Mouse (Mus musculus) adrenal gland (tissue): ENCODE data around the gene Fanci.

Source experiments
- intact Hi-C: fragments of 180-260 bp; cut with DNase I; formaldehyde crosslinking; loops from one replicate; pipeline ENCODE4 v1.15.1; 2025

Gene Fanci

DNA sequence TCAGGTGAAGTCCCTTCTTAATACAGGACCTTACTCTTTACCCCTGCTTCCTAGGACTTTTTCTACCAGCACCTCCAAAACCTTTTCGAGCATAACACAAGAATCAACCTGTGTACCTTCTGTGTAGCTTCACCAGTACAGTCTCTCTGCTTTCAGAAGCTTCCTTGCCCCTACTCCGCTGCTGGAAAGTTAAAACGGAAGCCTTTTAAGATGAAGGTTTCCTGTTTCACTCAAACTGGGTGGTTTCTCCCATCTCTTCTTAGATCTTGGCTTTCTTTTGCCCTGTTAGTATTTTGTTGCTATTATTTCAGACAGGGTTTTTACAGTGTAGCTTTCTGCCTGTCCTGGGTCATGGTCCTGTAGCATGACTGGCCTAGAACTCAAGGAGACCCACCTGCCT is 55.8 kb downstream of the Fanci start:
- intact Hi-C loops = no loop called here

DNA sequence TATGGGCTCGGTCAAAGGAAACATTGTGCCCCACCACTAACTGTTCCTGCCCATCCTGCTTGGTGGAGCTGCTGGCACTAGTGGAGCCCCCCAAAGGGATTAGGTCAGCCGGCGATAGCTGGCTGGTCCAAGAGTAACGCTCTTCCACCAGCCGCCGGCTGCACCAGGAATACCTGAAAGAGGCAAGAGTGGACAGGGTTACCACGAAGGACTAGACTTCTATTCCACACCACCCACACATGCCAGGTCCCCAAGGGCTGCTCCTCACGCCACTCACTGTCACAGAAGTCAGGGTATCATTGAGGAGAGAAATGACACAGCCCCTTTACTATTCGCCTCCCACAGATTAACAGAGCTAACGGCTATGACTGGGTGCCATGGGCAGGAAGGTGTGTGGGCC is 70.0 kb downstream of the Fanci start:
- intact Hi-C loops = no loop called here

DNA sequence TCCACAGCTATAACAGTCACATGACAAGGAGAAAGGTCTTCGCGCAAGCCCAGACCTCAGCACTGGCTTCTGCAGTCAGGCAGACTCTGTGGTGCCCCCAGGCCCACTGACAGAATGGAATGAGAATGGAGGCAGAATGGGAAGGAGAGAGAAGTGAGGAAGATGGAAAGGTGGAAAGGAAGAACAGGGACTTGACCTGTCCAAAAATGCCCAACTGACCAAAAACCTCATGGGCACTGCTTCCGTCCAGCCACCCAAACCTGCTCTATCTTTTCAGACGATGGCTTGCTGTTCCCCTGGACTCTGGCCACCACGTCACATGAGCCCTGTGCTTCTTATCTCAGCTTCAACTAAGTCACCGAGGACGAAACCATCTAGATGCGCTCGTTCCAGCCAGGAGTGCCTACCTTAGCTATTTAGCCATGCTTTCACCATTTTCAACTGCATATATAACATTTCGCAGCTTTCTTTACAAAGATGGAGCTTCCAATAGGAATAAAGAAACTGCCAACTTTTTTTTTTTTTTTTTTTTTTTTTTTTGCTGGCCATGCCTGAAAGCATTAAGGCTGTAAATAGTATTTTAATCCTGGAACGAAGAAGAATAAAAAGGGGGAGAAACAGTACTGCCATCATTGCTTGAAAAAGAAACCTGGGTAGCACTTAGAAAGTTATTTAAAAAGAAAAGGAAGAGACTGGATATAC is 71.8 kb downstream of the Fanci start:
- intact Hi-C loops = no loop called here

DNA sequence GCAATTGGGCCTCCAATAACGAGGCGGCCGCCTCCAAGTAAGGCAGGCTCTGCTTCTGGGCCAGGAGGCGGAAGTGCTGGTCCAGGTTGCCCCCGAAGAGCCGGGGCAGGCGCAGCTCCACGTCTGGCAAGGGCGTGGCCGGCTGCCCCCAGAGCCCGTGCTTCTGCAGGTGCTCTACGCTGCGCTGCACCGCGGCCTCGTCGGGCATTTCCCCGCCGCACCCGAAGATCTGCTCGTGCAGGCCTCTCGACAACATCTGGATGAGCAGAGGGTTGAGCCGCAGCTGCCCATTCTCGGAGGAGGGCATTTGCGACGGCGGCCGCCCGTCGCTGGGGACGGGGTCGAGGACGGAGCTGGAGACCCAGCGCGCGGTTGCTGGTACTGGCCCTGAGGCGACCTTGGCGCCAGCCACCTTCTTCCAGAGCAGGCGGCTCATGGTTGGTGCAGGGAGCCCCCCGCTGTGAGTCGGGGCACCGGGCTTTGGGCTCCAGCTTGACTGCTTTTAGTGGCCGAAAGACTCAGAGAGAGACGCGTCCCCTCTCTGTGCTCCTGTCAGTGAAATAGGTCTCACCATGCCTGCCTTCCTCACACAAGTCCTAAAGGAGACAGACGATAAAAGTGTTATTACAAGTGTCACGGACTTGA is 73.2 kb downstream of the Fanci start:
- intact Hi-C loops = loop anchor here (5.0 kb wide), 1 partner anchor 73 kb away; the partner anchor contains the start of gene Fanci

DNA sequence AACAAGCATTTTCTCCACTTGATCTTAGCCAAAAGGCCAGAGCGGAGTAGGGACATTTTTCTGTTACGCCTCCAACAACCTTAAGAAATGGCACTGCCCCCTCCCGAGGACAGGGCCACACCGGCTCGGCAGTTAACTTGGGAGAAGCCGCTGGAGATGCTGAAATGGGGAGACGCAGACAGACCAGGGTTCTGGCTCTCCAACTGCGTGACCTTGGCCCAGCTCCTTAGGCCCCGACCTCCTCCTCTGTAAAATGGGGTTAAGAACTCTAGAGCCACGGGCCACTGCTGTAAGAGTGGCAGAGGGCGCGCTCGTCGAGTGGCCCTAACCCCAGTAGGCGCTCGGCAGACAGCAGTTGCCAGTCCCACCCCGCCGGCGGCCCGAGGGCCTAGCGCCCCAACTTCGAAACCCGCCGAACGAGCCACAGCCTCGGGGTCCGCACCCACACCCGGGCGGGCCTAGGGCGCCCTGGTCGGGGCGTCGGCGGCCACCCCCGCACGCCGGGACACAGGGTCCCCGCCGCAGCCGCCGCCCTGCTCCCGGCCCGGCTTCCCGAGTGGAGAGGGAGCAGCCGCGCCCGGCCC is 73.8 kb downstream of the Fanci start:
- intact Hi-C loops = loop anchor here (5.0 kb wide), 1 partner anchor 73 kb away; the partner anchor contains the start of gene Fanci

DNA sequence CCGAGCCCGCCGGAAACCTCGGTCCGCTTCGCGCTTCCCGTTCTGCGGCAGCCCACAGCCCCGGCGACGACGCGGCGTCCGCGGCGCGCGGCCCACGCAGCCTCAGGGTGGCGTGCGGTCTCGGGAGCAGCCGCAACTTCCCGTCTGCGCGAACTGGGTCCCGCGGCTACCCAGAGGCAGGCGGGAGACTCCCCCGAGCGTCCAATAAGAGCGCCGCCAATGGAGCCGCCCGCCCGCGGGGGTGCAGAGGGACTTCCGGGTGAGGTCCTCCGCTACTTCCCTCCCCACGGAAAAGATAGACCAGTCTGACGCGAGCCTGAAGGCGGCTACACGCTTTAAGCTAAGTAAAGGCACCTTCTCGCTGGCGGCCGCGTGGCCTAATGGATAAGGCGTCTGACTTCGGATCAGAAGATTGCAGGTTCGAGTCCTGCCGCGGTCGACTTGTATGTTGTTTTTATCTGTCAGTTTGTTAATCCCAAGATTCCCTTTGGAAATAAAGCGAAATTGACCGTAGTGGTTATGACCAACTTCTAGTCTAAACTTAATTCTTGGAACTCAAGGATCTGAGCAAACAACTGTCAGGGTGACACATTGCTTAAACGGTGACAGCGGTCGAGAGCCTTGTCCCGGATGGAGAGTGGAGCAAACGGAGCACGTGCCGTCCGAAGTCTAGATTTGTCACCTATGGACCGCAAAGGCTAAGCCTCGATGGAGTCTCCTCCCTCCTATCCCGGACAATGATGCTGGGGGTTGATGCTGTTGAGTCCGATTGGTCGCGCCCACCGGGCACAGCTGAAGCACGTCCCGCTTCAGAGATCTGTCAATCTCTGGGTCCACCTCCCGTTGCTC is 74.5 kb downstream of the Fanci start, which contains the start of gene Polg:
Gene Polg, minus strand, starts transcription at position 310 of the 849 bp plus-strand sequence.
- intact Hi-C loops = loop anchor here (5.0 kb wide), 1 partner anchor 74 kb away; the partner anchor contains the start of gene Fanci

DNA sequence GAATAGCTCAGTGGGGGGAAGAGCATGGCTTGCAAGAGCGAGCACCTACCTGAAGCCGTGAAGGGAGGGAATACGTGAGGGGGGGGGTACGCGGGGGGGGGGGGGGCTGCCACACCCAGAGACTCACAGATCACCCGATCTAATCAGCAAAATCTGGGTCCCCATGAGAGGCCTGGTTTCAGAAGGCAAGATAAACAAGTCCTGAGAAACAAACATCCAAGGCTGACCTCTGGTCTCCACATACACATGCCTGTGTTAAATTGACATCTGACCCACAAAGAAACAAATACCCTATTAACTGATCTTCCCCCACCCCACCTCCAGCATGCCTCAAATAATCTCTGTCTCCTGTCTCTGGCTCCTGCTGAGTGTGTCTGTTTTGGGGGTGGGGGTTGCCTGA is 76.2 kb downstream of the Fanci start:
- intact Hi-C loops = loop anchor here (5.0 kb wide), 1 partner anchor 76 kb away; the partner anchor contains the start of gene Fanci

DNA sequence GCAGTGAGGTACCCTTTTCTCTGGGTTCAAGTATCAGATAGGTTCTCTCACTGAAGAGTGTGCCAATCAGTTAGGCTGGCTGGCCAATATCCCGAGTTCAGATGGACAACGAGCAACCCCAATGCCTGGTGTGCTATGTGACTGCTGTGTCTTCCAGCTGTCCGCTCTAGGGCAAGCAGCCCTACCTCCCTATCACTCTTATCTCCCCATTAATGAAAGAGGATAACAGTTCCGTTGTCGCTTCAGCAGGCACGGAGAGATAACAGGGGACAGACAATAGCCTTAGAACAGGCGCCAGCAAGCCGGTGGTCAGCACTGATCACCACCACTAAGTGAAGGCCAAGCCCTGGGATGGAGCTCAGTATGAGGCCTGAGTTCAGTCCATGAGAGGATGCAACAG is 77.3 kb downstream of the Fanci start:
- intact Hi-C loops = loop anchor here (5.0 kb wide), 1 partner anchor 77 kb away; the partner anchor contains the start of gene Fanci

DNA sequence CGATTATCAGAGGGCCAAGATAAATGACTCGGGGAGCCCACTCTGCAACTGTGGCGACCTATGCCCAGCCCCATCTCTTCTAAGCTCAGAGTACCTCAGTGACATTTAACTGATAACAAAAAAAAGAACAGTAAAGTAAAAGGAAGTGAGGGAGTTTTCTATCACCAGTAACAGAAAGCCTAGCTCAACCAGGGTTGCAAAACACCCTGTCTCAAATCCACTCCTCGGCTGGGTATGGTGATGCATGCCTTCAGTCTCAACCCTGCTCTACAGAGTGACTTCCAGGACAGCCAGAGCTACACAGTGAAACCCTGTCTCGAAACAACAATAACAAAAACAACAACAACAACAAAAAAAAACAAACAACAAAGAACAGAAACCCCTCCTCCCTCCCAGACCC is 78.0 kb downstream of the Fanci start:
- intact Hi-C loops = loop anchor here (5.0 kb wide), 2 partner anchors 77 to 97 kb away; partner anchors contain the start of gene Fanci

DNA sequence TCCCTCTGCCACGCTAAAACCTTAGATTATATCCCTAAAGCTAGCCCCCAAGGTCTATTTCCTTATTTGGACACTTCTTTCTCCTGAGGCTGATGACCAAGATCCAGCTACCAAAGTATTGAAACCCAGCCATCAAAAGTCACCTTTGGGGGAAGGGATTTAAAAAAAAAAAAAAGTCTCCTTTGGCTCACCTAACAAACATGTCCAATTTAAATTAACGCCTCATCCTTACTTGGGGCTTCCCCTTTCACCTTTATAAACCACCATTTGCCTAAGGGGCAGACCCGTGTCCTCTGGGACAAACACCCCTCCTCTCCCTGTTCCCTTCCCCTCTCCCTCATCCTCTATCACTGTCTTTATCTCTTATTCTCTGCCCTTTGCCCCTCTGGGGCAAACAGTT is 79.0 kb downstream of the Fanci start:
- intact Hi-C loops = loop anchor here (5.0 kb wide), 1 partner anchor 98 kb away; no protein-coding TSS in a partner anchor

DNA sequence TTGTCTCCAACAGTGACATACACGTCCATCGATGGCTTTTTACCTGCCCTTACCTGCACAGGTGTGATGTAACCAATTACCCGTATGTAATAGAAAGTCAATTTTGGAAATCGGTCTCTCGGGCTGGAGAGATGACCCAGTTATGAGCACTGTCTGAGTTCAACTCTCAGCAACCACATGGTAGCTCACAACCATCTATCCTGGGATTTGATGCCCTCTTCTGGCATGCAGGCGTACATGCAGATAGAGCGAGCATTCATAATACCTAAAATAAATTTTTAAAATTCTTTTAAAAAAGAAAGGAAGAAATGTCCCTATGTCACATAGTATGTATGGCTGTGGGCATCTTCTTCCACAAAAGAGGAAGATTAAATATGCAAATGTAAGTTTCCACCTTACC is 79.7 kb downstream of the Fanci start:
- intact Hi-C loops = loop anchor here (5.0 kb wide), 1 partner anchor 99 kb away; no protein-coding TSS in a partner anchor

DNA sequence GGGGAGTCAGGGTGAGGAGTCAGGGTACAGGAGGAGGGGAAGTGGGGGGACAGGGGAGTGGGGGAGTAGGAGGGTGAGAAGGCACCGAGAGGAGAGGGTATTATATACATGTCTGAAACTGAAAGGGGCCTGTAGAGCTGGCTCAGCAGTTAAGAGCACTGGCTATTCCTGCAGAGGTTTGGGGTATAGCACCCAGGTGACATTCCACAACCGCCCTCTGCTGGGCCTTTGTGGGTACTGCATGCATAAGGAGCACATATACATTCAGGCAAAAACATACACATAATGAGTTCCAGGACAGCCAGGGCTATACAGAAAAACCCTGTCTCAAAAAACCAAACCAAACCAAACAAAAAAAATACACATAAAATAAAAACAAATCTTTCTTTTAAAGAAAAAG is 81.1 kb downstream of the Fanci start:
- intact Hi-C loops = loop anchor here (5.0 kb wide), 1 partner anchor 100 kb away; no protein-coding TSS in a partner anchor

DNA sequence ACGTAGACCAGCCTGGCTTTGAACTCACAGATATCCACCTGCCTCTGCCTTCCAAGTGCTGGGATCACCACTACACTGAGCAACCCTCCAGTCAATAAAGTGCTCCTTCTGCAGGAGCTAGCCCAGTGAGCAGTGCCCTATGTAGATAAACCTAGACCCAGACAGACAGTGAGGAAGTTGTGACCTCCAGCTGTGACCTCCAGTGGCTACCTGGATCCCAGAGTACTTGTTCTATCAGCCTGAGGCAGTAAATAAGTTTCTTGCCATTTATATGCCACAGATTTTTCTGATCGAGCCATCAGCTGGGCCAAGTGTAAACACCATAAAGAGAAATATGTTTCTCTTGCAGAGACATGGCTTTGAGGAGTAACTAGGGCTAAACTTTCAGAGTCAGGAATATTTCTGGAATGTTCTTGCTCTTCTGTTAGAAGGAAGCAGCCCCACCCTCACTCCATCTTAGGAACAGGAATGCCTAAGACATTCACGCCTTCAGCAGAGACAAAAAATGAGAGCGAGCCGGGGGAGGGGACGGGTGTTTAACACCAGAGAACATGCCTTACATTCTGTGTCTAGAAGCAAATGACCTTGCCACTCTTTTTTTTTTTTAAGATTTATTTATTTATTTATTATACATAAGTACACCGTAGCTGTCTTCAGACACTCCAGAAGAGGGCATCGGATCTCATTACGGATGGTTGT is 81.9 kb downstream of the Fanci start:
- intact Hi-C loops = loop anchor here (5.0 kb wide), 1 partner anchor 101 kb away; no protein-coding TSS in a partner anchor

DNA sequence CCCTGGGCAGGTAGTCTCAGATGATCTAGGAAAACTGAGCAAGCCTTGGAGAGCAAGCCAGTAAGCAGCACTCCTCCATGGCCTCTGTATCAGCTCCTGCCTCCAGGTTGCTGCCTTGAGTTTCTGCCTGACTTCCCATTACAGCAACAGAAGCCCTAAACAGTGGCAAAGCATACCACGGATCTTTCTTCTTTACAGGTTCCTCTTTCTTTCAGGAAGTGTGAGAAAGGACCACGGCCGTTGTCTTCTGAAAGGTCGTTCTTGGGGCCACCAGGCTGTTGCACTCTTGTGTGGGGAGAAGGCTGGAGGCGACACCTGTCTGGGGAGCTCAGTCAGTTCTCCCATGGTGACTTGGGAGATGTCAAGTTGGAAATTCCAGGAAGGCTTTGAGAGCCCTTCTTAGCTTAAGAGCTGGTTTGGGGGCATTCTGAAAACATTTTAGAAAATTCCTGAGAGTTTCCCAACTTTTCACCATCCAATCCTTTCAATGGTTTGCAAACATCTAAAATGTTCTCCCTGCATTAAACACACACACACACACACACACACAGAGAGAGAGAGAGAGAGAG is 83.2 kb downstream of the Fanci start:
- intact Hi-C loops = loop anchor here (5.0 kb wide), 1 partner anchor 103 kb away; no protein-coding TSS in a partner anchor

DNA sequence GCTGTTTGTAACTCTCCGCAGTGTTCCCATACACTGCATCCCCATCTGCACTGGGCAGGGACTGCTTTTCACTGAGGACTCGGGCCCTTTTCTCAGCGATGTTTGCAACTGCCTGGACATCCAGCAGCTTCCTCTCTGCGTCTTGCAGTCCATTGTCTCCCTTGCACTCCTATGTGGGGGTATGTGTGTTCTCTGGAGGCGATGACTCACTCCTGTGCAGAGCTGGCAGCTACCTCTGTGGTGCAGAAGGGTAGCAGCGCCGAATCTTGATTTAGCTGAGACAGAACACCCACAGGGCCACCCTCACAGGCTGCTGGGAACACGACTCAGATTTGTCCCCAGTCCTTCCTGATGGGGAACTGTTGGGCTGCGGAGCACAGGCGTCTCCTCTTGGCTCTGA is 94.8 kb downstream of the Fanci start:
- intact Hi-C loops = no loop called here

DNA sequence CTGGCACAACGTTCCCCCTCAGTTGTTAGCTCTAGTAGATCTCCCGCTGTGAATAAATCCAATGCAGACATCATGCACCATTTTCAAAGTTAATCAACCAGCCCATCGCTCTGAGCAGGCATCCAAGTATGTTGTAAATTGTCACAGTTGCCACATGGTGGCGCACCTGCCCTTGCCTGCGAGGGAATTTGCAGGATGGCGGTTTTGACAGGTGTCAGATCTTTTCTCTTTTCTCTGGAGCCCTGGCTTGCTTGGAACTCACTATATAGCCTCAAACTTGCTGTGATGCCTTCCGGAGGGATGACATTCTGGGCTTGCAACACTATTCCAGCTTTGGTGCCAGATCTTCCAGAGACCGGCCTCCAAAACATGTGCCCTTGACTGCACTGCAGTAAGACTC is 102.2 kb downstream of the Fanci start:
- intact Hi-C loops = no loop called here

DNA sequence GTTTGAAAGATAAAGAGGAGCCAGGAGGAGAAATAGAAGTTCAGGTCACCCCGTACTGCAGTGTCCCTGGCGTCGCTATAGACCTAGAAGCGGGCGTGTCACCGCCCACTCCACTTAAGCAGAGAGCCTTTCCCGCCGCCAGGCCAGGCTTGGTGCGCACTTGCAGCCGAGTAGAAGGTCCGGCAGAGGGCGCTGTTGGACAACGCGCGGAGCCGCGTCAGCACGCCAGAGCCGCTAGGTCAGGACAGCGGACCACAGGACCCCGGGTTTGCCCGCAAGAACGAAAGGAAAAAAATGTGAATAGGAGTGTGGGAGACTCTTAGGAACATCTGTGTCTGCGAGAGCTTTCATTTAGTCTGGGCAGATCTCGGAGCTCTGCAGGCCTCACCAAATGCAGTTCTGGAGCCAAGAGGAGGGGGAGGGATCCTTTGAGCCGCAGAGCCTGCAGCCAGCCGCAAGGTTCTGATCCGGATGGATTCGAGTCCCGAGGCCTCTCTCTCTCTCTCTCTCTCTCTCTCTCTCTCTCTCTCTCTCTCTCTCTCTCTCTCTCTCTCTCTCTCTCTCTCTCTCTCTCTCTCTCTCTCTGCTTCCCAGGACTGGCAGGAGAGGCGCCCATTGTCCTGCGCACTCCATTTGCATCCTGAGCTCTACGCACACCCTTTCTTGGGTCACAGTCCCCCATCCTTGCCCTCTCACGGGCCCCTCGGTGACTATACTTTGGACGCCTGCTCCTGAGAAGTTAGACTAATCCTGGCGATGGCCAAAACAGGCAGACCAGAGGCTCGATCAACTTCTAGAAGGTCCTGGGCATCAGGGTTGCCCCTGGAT is 104.5 kb downstream of the Fanci start:
- intact Hi-C loops = loop anchor here (2.0 kb wide), 1 partner anchor 99 kb away; no protein-coding TSS in a partner anchor

DNA sequence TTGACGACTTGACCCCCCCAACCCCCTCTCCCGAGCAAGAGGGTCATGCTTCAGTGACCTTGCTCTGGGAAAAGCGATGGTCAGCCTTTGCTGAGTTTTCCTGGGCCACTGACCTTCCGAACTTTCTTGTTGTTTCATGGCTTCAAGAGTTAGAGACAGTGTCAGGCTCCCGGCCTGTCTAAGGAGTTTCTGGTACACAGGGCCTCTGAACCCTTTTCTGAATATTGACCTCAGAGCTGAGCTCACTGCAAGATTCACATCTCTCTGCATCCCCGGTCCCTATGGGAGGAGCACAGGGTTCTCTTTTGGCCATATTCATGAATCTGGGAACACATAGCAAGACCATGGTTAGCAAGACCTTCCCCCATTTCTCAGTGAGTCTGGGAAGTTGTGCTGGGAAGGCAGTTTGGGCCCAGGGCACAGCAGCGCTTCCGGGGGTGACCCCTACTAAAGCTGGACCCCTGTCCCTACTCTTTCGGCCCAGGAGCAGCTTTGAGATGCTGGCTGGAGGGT is 105.1 kb downstream of the Fanci start:
- intact Hi-C loops = loop anchor here (2.0 kb wide), 1 partner anchor 98 kb away; no protein-coding TSS in a partner anchor
